Mouse (Mus musculus): Measurements from ENCODE around the gene Pacrg.

Pacrg gene

DNA sequence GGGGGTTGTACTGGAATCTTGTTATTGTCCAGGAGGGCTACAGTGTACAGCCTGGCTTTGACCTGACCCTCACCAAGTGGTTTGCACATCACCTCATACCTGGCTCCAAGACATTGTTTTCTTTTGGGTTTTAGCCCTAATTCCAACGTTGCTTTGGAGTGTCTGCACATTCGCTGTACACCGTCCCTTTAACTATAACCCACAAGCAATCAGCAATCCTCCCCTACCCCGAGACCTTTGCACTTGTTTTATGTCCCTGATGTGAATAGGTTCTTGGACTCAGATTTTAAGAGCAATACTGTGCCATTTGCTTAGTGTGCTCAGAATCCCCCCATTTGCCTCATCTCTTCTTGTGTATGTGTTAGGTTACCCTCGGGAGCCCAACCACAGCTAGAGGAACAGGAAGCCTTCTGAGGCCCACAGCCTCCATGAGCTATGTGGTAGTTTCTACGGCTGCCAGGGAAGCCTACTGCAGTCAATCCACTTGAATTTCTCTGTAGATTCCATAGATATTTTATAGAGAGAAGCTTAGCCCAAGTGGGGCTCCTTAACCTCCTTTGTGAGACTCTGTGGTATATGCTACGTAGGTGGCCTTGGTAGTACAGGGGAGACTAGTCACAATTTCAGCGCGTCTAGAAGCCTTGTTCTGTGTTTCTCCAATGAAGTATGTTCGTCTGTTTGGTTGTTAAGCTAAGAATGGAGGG is 442.0 kb downstream of the Pacrg start:
- DNase-seq, result no peak

DNA sequence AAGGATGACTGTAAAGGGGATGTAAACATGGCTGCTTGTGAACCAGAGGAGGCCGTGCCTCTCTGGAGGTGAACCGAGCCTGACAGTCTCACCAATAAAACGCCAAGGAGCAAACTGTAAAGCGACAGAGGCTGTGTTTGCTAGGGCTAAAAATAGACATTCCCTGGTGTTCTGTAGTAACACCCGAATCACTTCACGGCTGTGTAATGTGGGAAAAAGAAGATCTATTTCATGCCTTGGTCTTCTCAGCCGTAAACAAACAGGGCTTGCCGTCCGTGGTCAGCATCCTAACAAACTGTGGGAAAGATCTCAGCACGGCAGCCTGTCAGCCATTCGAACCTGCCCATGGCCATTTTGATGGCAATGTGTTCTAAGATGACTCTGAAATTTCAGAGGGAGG is 442.8 kb downstream of the Pacrg start:
- no peak for DNase-seq

DNA sequence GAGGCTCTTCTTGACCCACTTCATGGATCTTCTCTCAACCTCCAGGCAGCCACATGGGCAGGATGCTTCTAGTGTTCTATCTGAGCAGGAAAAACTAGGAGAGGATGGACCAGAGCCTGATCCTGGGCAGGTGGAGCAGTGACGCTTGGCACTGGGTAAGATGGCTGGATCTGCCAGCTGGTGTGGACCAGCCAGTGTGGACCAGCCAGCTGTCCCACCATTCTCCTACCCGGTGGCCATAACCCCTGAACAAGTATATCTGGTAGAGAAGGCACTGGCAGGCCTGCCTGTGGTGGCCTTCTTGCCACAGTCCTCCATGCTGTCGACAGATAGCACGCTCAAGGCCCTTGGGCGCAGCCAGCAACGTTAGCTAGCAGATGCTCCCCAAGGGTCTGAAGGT is 443.2 kb downstream of the Pacrg start:
- DNase-seq, result no peak

- peak; percentile 49 for DNase-seq
Measured at GRCm38 (mm10) chr17:10394855-10395254, 445.3 kb downstream of the Pacrg start.

DNA sequence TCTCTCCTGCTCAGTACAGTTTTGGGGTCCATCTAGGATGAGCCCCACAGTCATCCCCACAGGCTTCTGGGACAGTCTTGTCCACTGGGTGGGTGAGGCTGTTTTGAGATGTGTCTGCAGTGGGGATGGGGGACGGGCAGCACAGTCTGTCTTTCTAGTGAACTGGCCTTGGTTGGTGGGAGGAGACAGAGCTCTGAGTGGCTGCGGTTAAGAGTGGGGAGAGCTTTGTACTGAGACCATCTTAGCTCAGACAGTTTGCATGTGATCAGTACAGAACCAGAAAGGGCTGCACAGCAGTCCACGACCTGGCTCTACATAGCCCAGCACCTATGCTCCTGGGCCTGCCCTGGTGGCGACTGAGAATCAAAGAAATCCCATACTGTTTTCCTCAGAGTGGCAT is 446.3 kb downstream of the Pacrg start:
- no peak for DNase-seq

DNA sequence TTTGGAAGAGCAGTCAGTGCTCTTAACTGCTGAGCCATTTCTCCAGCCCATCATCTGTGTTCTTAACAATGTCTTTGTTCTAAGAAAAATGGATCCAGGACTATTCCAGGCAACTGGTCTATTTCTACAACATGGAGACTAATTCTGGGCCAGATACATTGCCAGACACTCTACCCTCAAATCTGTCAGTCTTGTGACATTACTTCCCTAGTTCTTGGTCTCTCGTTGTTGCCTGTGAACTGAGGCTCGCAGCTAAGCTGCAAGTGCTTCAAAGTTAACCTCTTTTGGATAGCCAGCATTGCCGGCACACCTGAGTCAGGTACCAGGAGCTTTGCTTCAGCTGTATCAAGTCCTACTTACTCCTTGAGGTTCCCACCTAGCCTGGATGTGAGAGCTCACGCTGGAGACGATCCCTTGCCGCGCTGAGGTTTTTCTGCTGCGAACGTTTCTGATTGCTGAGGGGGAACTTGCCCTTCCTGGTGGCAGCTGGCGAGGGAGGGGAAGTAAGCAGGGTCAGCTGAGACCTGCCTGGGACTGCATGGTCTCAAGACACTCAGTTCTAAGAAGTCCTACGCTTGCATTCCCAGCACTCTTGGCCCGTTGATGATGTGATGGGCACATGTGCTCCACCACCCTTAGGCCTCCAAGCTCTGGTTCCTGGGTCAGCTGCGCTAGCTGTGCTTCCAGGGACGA is 447.6 kb downstream of the Pacrg start:
- DNase-seq, result no peak

DNA sequence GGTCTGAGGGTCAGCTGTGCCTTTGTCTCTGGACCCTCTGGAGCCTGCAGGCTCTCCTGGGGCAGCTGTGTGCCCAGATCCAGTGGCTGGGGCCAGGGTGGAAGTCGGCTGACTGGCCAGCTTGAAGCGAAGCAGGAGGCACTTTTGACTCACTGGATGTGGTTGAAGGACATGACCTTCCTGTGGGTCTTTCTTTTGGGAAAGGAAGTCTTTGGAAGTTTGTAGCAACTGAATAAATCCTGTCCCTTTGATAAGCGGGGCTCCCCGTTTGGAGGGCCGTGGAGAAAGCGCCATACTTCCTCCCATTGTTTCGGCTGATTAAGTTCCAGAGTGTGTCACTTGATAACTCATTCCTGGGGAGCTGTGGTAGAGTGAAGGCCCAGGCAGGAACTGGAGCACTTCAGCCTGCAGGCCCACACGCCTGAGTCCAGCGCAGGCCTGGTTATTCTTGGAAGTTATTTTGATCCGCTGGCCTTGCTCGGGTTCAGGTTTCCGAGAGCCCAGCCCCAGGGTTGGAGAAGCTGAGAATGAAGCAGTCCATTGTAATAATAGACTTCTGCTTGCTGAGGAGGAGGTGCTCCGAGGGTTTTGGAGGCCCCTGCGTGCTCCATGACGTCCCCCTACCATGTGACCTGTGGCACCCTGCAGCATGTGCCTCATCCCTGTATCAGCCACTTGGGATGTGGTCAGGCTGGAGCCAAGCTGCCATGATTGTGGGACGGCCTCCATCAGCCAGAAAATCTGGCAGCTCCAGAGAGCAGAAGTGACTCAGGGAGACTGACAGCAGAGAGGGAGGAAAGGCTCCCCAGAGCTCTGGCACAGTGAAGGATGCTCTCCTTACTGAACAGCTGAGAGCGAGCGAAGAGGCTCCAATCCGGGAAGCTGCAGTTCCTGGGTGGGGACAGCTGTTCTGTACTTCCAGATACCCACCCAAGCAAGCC is 449.6 kb downstream of the Pacrg start:
- DNase-seq, result peak; percentile 47

GRCm38 (mm10) chr17:10389740-10390139 is 450.4 kb downstream of the Pacrg start:
- DNase-seq, result no peak

GRCm38 (mm10) chr17:10386548-10386947 is 453.6 kb downstream of the Pacrg start:
- DNase-seq, result no peak

GRCm38 (mm10) chr17:10383406-10383805 is 456.7 kb downstream of the Pacrg start:
- no peak for DNase-seq

DNA sequence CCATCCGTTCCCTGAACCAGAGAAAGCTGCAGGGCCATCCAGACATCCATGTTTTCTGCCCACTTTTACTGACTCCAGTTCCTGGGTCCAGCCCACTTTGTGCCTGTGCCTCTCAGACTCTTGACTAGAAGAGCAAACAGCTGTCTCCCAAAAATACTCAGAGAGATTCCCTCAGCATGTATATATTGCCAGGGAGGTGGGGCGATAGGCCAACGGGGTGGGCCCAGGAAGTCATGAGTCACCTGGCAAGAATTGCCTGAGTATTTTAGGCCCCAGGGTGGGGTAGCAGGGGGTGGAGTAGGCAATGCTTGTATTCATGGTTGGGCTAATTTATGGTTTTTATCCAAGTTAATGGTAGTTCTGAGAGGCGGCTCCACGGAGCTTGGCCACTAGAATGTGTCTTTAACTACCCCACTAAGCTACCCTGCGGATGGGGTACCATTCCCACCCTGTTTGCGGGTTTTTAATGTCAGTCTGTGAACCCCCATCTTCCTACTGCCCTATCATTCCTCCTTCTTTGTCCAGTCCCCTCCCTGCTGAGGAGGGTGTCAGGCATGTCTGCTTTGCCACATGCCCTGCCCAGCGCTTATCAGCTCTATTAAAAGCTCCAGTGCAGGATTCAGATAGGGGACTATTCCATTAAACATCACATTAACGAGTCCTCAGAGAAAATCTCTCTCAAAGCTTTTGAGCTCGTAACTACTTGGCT is 461.5 kb downstream of the Pacrg start:
- DNase-seq, result no peak

DNA sequence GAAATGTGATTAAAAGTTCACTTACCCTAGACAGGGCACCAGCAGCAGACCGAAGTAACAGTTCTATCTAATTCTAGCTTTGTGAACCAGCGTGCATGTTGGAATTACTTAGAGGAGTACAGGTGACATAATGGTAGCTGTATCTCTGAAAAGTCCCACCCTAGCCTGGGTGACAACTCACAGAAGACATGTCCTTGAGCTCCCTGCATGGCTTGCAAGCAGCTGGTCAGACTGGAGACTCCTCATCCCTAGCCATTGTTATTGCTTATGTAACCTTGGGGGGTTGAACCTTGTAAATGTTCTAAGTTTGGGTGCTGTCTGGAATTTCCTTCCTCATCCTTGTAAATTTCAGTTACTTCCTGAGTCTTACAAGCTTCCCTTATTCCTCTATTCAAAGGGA is 462.5 kb downstream of the Pacrg start:
- DNase-seq, result no peak

GRCm38 (mm10) chr17:10374316-10374715 is 465.8 kb downstream of the Pacrg start:
- DNase-seq, result no peak

DNA sequence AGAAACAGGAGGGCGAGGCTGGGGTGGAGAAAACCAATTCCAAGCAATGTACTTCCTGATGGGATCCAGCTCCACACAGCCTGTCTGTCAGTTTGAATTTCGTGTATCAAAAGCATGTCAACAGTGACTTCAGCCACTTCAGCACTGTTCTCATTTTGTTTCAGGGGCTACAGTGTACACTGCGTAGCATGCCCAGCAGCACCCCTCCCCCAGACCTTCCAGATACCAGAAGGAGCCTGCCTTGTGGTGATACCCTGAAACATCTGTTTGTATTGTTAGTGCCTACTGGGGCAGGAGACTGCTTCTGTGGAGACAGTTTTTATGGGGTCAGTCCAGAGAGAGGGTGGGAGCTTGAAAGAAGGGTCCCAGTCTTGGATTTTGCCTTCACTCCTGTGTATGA is 466.4 kb downstream of the Pacrg start:
- no peak for DNase-seq

- no peak for DNase-seq
Measured at GRCm38 (mm10) chr17:10372001-10372785, 467.9 kb downstream of the Pacrg start.

GRCm38 (mm10) chr17:10371472-10371871 is 468.6 kb downstream of the Pacrg start:
- no peak for DNase-seq

- no peak for DNase-seq
Measured at GRCm38 (mm10) chr17:10370660-10371130, 469.4 kb downstream of the Pacrg start.

GRCm38 (mm10) chr17:10369961-10370659 is 470.0 kb downstream of the Pacrg start:
- no peak for DNase-seq

DNA sequence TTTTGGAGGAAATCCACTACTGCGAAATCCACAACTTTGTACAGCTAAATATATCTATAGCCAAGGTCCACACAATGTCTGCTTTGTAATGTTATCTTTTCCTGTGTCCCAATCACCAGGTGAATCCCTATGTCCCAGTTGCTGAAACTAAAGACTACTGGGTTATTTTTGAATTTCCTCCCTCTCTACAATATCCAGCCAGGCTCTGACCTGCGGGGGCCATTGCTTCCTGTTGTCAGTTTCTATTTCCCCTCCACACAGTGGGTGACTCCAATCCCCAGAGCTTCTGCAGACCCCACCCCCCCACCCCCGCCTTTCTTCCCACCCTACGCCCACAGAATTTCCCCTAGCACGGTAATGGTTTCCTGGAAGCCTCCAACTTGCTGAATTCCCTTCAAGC is 473.1 kb downstream of the Pacrg start:
- DNase-seq, result no peak

- DNase-seq, result no peak
Measured at GRCm38 (mm10) chr17:10366577-10366976, 473.5 kb downstream of the Pacrg start.

All from right cerebral cortex, postnatal 14 days (tissue).